Mouse (Mus musculus): ENCODE measurements around the gene Dnajc3.
"Not testable (repeated sequence)": the region's sequence is repeated elsewhere in the genome, so short reads cannot be mapped to it uniquely, and the experiment has no call there.

Gene Dnajc3

DNA sequence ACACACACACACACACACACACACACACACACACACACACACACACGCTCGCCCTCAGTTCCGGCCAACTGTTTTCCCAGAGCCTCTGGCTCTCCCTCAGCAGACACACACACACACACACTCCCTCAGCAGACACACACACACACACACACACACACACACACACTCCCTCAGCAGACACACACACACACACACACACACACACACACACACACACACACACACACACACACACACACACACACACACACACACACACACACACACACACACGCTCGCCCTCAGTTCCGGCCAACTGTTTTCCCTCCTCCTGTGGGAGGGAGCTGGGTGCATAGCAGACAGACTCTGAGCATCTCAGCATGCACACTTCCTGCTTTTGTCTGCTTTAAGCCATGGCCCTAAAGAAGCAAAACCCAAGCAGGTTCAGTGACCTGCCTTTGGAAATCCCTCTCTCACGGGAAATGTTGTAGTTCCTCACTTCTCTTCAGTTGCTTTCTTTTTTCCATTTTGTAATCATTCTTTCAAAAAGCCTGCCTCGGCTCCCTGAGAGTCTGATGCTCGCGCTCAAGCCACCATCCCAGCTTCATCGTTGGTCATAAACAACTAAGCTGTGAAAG is 44.8 kb downstream of the Dnajc3 start:
- not testable (repeated sequence) for DNase-seq (ENCODE audit: low spot score in 2 of 2)

DNA sequence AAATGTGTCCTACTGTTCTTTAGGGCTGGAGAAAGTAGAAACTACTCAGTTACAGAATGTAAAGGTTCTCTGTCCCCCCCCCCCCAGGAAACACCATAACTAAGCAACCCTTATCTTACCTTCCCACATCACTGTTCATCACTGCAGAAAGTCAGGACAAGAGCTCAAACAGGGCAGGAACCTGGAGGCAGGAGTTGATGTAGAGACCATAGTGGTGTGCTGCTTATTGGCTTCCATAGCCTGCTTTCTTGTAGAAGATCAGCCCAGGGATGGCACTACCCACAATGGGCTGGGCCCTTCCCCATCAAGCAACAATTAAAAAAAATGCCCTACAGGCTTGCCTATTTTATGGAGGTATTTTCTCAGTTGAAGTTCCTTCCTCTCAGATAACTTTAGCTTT is 45.6 kb downstream of the Dnajc3 start:
- DNase-seq (ENCODE audit: low spot score in 2 of 2), result no peak

DNA sequence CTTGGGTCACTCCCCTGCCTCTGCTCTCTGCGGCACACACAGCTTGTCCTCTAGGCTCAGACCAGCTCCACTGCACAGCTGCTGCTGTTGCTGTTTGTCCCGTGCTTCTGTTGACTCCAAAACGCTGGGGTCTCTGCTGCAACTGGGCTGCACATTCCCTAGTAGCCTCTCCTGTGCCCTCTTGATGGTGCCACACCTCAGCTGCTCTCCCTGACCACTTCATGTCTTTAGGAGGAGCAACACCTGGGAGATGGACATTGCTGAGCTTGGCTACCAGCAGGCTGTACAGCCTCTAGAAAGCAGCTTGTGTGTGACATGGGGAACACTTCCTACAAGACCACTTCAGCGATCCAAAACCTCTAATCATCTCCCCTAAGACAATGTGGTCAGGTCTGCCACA is 46.4 kb downstream of the Dnajc3 start:
- DNase-seq (ENCODE audit: low spot score in 2 of 2), result no peak

DNA sequence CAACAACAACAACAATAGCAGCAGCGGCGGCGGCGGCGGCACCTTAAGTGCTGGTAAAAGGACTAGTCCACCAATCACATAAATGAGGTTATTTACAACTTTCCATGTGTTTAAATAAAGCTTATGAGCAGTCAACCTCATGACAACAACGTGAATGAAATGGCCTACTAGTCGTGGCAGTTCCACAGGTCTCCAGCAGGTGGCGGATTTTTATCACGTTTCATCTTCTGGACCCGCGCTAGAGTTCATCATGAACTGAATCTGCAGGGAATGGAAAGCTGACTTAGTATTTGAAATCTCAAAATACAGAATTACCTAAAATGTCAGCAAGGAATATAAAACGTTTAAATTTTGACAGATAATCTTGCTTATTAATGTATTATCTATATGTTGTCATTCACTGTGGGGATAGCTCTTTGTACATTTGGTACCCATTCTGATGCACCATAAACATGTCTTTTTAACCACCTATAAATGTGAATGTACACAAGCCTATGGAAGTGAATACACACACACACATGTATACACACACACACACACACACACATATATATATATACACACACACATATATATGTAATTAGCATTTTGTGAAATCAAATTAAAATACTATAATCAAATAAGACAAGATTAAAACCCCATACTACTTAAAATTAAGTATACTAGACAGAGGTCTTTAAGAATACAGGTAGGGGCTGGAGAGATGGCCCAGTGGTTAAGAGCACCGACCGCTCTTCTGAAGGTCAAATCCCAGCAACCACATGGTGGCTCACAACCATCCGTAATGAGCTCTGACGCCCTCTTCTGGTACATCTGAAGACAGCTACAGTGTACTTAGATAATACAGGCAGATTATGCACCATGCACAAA is 49.1 kb downstream of the Dnajc3 start:
- peak; percentile 63 to 82 for DNase-seq (ENCODE audit: low spot score in 2 of 2)

DNA sequence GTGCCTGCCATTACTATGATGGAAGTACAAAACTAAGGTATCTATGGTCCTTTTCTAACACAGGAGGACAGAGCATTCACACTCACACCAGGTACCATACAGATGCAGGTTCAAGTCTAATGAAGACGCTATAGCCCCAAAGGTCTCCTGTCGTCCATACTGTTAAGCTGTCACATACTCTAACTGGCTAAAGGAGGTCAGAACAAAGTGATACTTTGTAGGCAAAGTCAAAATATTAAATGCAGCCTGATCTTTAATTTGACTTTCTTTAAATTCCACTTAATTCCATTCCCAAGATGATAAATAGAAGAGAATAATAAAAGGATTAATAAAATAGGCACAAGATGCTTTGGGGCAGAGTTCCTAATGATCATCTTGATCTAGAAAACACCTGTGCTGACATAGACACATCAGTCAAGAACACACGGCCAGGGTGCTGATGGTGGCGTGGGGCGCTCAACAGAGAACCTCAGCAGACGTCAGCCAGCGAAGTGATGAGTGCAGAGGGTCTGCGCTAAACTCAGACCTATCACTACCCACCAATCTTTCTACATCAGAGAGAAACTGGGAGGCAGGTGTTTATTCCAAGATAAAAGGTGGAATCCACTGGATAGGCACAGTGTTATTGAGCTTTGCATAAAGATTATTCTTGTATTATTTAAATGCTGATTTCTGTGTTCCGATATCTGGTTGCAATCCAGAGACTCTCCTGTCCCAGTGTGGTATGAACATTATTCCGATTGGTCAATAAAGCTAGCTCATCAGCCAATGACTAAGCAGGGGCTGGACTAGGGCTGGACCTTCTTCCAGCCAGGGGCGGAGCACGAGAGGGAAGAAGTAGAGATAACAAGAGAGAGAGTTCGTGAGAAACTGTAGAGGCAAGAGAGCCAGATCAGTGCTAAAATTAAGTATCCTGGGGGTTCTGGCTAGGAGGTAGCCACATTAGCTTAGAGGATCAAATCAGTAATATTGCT is 50.0 kb downstream of the Dnajc3 start:
- peak in 1 of 2 experiments; percentile 46 for DNase-seq (ENCODE audit: low spot score in 2 of 2)

DNA sequence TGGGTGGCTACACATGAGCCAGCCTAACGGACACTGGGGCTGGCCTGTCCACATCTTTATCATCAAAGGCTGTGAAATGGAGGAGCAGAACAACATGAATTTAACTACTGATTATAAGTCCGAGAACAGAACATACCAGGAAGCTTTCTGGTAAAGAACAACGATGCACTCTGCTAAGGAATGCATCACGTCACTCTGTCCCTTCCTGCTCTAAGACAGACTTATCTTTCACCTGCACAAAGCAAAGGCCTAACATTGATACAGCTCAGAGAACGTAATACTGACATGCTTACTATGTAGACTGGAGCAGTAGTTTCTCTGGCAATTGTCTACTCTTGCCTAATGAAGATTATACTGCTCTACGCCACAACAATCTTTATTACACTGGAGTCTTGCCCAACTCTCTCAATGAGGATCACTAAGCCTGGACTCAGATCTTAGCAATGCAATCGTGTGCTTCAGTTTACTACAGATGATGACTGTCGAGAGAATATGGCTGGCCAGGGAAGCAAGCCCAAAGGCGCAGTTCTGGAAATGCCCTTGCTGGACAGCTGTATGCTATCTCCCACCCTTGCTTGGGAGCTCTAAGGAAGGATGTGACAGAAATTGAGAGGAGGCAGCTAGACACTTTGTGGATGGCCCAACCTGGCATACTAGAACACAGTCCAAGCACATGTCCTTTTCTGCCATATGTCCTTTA is 57.6 kb downstream of the Dnajc3 start:
- DNase-seq (ENCODE audit: low spot score in 2 of 2), result no peak

DNA sequence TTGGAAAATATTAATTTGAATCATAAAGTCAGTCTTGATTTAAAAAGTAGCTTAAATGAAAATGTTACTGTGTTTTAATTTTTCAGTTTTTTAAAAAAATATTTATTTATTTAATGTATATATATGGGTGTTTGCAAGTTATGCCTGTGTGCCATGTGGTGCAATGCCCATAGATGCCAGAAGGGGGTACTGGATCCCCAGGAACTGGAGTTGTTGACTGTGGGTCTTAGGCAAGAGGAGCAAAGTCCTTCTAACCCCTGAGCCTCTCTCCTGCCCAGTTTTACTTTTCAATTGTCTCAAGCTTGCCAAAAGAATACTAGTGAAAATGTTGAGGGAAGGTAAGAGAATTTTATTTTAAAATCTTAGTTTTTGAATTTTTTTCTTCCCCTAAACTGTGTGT is 65.5 kb downstream of the Dnajc3 start:
- DNase-seq (ENCODE audit: low spot score in 2 of 2), result peak in 1 of 2 experiments; percentile 57

DNA sequence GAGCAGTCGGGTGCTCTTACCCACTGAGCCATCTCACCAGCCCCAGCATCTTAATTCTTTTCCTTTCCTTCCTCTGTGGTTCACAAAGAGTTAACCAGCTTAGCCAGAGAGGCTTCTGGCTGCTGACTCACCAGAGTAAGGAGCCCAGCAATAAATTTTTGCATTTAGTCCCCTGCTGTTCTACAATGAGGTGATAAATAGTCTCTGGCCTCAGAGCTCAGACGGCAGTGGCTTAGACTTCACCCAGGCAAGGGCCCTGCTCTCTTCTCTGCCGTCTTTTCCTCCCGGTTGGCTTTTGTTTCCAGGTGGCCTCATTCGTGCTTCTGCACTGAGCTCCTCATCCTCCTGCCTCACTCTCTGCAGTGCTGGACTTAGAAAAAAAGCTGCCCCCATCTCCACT is 68.1 kb downstream of the Dnajc3 start:
- DNase-seq (ENCODE audit: low spot score in 2 of 2), result no peak

DNA sequence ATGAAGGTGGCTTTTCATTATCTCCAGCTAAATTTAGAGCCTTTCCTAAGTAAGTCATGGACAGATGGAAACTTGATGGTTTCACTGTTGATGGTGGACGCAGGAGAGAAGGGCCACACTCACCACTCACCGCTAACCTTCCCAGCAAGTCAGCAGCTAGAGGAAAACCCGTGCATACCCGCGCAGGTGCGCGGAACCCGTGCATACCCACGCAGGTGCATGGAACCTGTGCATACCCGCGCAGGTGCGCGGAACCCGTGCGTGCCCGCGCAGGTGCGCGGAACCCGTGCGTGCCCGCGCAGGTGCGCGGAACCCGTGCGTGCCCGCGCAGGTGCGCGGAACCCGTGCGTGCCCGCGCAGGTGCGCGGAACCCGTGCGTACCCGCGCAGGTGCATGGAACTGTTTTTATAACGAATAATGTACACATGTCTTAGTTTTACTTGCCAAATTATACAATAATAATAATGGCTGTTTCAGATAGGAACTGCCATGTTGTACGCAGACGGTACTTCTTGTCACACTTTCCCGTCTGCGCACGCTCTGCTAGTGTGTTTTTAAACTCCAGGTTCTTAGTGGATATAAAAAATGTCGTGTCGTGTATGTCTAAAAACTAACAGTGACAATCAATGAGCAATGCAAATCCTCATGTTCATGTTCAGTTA is 68.8 kb downstream of the Dnajc3 start:
- DNase-seq (ENCODE audit: low spot score in 2 of 2), result no peak

DNA sequence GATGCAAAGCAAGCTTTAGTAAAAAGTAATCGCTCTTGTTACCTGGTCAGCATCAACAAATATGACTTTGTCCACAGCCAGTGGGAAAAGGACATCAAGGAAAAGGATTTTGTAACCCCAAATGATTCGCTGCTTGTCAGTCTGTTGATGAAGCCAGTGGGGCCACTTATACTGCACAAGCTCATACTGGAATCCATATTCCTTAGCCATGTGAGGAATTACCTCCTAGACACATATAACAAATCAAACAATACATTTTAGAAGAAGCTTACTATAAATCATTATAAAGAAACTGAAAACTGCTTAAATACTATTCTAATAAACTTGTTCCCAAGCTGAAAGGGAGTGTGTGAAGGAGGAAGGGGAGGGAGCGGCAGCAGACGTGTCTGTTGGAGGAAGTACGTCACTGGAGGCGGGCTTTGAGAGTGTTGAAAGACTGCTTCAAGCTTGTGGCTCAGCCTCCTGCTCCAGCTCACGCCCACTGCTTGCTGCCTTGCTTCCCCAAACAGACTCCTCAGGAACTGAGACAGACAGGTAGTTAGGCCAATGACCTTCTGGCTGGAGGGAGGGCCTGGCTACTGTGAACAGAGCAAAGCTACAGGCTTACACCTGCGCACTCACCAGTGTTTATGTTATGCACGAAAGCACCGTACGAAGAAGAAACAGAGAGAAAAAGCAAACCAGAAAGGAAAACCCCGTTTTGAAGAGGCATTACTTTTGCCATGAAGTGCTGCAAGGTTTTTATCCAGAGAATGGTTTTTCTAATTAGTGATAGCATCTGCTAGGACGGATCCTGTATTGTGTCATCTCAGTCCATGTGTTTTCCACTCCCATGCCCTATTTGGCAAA is 69.6 kb downstream of the Dnajc3 start:
- DNase-seq (ENCODE audit: low spot score in 2 of 2), result peak; percentile 78 to 96

DNA sequence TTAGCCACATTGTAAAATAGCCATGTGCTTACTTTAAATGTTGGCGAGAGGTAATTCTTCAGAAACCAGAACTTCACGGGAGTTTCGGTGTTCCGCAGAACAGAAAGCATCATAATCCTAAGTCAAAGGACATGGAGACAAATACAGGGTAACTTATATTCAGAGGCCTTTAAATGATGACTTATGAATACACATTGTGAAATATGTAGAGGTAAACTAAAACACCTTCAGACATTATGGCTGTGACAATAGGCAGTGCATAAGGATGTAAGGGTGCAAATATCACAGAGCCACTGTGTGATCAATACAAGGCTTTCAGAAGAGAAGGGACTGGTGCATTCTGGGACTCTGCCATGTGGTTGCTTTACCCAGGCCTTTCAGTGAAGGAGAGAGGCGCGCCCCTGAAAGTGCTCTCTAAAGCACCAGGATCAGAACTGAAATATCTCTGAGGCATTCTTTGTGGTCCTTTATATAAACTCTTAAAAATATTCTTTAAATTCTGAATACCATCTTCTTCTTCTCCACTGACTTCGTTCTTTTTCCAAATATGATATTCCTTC is 70.3 kb downstream of the Dnajc3 start:
- no peak for DNase-seq (ENCODE audit: low spot score in 2 of 2)

DNA sequence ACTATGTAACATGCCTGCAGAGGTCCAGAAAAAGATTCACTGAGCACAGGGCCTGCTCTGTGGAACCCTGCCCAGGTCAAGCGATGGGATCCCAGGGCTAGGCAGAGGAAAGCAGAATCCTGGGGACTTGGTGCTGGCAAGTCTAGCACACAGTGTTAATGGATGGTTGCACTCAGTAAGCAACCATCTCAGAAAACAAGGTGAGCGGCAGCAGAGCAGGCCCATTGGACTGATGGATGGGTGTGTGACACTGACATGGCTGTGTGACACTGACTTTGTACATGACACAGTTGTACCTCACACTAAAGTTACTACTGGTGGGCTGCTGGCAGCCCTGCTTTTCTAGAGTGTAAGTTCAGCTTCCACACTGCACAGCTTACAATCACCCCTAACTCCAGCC is 71.8 kb downstream of the Dnajc3 start:
- no peak for DNase-seq (ENCODE audit: low spot score in 2 of 2)

DNA sequence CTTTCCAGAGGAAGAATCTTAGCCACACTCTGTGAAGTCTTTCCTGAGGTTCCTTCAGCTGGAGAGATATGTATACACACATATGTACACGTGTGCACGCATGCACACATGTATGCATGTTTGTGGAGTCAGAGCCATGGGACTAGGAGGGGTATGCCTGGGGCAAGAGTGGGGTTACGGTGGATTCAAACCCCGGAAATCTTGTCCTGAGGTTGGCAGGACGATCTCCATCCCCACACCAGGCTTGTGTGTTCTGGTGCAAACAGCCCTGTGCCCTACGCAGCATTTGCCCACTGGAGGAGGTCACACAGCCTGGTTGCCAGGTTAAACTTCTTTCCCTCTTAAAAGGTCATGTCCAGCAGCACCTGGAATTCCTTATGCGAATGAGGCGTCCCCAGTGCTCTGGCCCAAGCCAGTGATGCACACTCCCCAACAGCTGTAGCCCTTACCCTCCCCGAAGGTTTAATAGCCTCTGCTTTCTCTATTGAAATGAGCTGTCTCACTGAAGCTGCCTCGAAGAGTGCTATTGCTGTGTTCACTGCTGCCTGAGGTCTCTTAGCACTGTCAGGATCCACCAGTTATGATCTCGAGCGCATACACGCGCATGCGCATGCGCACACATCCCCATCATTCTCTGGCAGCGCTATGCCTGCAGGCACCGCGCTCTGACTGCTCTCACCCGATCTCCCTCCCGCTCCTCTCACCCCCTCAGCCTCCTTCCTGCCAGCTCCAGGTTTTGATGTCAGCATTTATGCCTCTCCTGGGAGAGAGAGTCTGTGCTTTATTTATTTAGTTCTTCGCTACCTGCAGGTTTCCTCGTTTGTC is 75.0 kb downstream of the Dnajc3 start:
- peak in 1 of 2 experiments; percentile 54 for DNase-seq (ENCODE audit: low spot score in 2 of 2)

DNA sequence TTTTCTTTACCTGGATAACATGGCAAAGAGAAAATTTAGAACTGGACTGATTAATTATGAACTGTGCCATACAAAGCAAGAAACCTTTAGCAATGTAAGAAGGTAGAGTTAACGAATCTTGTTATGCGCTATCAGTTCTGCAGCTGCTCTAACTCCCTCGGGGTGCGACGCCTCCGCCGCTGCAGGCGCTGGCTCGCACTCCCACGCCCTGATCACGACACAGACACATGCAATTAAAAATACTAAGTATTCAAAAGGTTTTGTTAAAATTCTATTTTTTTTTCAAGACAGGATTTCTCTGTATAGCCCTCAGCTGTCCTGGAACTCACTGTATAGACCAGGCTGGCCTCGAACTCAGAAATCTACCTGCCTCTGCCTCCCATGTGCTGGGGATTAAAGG is 75.8 kb downstream of the Dnajc3 start:
- no peak for DNase-seq (ENCODE audit: low spot score in 2 of 2)

DNA sequence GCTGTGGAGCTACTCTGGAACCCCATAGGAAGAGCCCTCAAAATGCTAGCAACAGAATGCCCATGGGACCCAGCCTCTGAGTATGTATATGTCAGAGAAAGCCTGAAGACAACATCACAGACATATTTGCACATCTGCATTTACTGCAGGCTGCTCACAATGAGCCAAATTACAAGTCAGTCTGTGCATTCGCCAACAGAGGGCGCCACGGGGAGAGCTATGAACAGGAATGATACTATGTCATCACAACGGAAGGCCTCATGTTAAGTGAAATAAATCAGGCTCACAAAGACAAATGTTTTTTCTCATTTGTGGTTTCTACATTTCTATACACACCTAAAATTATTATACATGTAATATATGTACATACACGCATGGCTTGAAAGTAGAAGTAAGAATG is 88.1 kb downstream of the Dnajc3 start:
- peak in 1 of 2 experiments; percentile 57 for DNase-seq (ENCODE audit: low spot score in 2 of 2)

DNA sequence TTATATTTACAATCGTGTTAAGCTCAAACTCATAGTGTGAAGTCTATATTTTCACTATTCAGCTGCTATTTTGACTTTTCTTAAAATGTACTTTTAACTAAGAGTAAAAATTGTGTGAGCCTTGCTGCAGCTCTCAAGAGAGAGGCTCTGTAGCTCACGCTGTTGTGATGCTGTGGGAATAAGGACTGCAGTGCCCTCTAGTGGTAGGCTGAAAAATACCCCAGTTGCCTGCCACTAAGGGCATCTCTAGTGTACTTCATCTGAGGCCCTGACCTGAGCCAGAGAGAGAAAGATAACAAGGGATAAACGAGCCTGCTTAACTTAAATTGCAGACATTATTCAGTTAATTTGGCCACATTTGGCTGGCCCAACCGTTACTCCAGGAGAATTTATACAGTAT is 89.4 kb downstream of the Dnajc3 start:
- DNase-seq (ENCODE audit: low spot score in 2 of 2), result peak; percentile 45 to 76

DNA sequence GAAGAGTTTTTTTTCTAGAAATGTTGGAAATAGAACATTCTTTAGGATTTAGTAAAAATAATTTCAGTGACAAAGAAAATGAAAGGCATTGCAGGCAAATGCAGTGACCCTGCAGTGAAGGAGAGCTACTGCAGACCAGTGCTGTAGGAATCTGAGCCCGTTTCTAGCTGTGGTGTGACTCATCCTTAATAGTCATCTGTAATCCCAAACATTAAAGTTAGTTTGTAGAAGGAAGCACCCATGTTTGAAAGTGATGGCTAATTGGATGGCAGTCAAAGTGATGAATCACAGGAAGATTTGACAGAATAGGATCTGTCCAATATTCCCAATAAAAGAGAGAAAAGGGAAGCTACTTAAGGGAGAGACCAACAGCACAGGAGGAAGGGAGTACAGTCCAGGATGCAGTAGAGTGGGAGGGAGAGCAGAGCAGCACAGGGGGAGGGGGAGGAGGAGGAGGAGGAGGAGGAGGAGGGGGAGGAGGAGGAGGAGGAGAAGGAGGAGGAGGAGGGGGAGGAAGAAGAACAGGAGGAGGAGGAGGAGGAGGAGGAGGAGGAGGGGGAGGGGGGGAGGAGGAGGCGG is 90.0 kb downstream of the Dnajc3 start:
- no peak for DNase-seq (ENCODE audit: low spot score in 2 of 2)

All from spleen, postnatal 10 days (tissue).